Mouse (Mus musculus) thymus, postnatal 10 days (tissue): ENCODE measurements around the gene Aqp7.
"Not testable (repeated sequence)": the region's sequence is repeated elsewhere in the genome, so short reads cannot be mapped to it uniquely, and the experiment has no call there.

Source experiments
- DNase-seq, 2 experiments: peaks; one replicate each; pipeline ENCODE4 v3.0.0; 2021; ENCODE audit warnings: low spot score in 2 of 2

The Aqp7 gene

GRCm38 (mm10) chr4:41047524-41048271, at the start of gene Aqp7:
Aqp7 (minus strand) TSS chr4:41048139.
- DNase-seq, result no peak

GRCm38 (mm10) chr4:41097381-41097780, 49.4 kb upstream of the Aqp7 start:
- no peak for DNase-seq

GRCm38 (mm10) chr4:41096794-41097193, 48.9 kb upstream of the Aqp7 start:
- DNase-seq, result no peak

GRCm38 (mm10) chr4:41096169-41096568, 48.2 kb upstream of the Aqp7 start:
- no peak for DNase-seq

- no peak for DNase-seq
Measured at GRCm38 (mm10) chr4:41094361-41094760, 46.4 kb upstream of the Aqp7 start.

- DNase-seq, result no peak
Measured at GRCm38 (mm10) chr4:41092958-41093357, 45.0 kb upstream of the Aqp7 start.

GRCm38 (mm10) chr4:41091391-41091790, 43.5 kb upstream of the Aqp7 start:
- no peak for DNase-seq

- no peak for DNase-seq
Measured at GRCm38 (mm10) chr4:41089705-41090104, 41.8 kb upstream of the Aqp7 start.

GRCm38 (mm10) chr4:41089189-41089588, 41.2 kb upstream of the Aqp7 start:
- no peak for DNase-seq

GRCm38 (mm10) chr4:41087459-41088298, 39.7 kb upstream of the Aqp7 start:
- DNase-seq, result no peak

GRCm38 (mm10) chr4:41086947-41087346, 39.0 kb upstream of the Aqp7 start:
- no peak for DNase-seq

GRCm38 (mm10) chr4:41084819-41085218, 36.9 kb upstream of the Aqp7 start:
- no peak for DNase-seq

GRCm38 (mm10) chr4:41082803-41083202, 34.9 kb upstream of the Aqp7 start:
- not testable (repeated sequence) for DNase-seq

- DNase-seq, result no peak
Measured at GRCm38 (mm10) chr4:41081733-41082132, 33.8 kb upstream of the Aqp7 start.

GRCm38 (mm10) chr4:41078726-41079125, 30.8 kb upstream of the Aqp7 start:
- DNase-seq, result no peak

- no peak for DNase-seq
Measured at GRCm38 (mm10) chr4:41074461-41074860, 26.5 kb upstream of the Aqp7 start.

GRCm38 (mm10) chr4:41073008-41073817, 25.3 kb upstream of the Aqp7 start:
- no peak for DNase-seq

- no peak for DNase-seq
Measured at GRCm38 (mm10) chr4:41071500-41072429, 23.8 kb upstream of the Aqp7 start.

GRCm38 (mm10) chr4:41065196-41065595, 17.3 kb upstream of the Aqp7 start:
- no peak for DNase-seq

- peak in 1 of 2 experiments; percentile 43 for DNase-seq
Measured at GRCm38 (mm10) chr4:41063894-41064673, 16.1 kb upstream of the Aqp7 start.
